Mouse (Mus musculus) leukemia stem cell, adult 10-12 weeks (primary cell): ENCODE results near the gene Usp54. TPM values are rescaled to one million over a fixed set of nuclear protein-coding genes. Genes with fewer than 3 reads are reported as not detected.

Experiments used
- polyA plus RNA-seq: library from polyadenylated mRNA; stranded (reverse); fragments of >175 nt; gene quantifications from 2 replicates; pipeline ENCODE4 v1.2.3, GENCODE M21; 2012; ENCODE audit warnings: low replicate concordance

Gene Usp54
- polyA plus RNA-seq: 0.27 and 0.85 TPM in 2 replicates

DNA sequence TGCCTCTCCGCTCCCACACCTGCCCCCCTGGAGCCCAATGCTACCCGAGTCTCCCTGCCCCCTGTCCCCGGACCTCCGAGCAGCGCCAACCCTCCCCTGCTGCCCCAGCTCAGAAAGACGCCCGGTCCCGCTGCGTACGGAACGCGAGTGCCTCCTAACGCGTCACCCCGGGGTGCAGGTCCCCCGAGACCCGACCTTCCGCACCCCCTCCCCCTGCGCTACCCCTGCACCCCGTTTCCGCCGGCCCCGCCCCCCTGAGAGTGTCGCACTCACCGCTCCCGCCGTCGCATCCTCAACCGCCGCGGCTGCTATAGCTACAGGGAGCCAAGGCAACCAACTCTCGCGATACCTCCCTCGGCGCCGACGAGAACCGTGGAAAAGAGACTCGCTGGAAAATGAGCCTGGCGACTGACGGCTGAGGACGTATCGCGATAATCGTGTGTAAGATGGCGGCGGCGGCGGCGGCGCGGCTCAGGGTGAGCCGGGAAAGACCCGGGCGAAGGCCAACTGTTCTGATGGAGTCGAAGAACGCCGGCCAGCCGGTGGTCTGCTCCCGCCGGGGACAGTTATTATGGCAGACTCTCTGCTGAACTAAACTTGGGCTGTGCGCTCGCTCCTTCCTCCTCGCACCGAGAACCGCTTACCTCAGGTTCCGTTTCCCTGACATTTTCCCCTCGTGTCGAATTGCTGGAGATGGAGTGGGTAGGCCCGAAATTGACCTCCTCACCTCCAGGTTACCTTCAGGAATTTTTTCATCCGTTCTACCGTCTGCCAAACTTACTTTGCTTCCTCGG is at the start of gene Usp54:
TSS of gene Usp54 (minus strand) at position 420 of the 794 bp plus-strand sequence.

DNA sequence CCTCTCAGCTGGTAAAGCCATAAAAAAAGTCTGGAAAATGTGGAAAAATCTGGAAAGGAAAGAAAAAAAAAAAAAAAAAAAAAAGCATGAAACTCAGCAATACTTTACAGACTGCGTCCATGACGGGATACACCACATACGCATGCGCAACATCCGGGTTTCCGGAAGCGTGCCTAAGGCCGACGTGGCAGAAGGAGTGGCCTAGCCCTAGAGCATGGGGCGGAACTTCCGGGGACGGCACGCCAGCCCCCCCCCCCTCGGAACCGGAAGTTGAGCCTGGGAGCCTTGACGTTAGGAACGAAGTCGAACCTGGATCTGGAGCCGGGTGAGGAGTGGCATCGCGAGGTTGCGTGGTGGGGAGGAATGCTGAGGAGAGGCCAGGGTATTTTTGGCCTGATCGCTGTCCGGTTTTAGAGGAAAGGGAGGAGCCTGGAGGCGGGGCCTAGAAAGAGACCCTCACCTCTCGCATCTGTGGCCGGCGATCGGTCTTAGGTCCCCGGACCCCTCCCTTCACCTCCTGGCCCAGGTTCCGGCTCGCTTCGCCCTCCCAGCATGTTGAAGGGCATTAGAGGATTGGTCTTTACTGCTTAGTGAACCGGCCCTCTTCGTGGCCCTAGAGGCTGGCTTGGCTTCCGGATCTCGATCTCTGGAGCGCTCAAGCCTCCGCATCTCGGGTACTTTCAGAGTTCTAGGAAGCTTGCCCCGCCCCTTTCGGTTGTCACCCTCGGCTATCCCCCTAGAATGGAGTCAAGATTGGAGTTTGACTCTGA is 33.4 kb upstream of the Usp54 start, which contains the start of gene Sec24c:
TSS of gene Sec24c (plus strand) at position 245 of the 770 bp plus-strand sequence.

DNA sequence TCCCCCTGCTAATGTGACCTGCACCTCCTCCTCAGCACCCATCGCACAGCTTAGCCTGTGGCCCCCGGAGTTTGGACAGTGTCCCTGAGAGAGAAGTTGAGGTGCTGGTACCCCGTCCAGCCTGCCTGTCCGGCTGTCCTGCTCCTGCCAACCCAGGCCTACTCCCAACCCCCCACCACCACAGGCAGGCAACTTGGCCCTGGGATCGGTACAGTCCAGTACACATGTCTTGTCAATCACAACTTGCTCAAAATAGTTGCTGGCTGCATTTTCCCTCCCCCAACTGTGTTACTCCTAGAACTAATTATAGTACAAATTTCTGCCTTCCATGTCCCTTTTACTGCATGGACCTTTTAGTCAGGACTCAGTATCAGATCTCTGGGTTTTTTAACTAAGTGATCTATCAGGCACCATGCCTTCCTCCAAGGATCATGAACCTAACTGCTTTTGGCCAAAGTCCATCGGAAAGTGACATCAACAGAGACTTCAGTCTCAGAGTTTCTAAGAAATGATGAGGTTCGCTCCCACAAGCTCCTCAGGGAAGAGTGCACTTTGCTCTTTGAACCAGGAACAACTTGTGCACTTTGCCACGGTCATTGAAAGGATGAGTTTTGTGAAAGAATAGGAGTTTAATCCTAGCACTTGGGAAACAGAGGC is 27.4 kb upstream of the Usp54 start, which contains the start of gene Synpo2l:
TSS of gene Synpo2l (minus strand) at position 201 of the 657 bp plus-strand sequence.

DNA sequence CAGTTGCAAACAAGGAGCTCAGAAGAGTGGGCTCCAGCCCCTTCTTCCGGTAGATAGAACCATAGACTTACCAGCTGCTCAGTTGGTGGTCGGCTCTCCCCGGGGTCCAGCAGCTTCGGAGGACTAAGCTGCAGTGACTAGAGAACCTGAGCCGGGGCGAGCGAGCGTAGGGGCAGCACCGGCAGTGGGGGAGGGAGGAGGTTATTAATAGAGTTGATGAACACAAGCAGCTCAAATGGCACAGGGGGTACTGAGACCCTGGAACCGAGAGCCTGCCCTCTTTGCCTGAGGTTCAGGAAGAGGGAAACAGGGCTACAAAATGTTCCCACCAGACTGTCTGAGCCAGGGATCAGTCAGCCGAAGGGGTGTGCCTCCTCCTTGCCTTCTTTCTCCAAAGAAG is 15.5 kb upstream of the Usp54 start, which contains the start of gene Myoz1:
TSS of gene Myoz1 (minus strand) at position 180 of the 400 bp plus-strand sequence.

DNA sequence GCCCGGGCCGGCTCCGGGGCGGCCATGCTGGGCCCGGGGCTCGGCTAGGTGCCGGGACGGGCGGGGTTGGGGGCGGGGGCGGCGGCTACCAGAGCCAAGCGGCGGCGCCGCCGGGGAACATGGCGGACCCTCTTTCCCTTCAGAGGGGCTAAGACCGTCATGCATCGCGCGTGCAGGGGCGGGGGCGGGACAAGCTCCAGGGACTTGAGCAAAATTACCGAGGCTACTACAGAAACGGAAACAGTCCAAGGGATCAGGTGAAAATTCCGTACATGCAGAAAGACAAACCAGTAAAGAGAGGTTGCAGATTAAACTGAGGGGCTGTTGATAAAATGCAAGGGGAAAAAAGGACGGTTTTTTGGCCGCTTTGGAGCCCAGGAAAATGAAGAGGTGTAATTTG is 94.4 kb downstream of the Usp54 start, which contains the start of gene Ppp3cb:
TSS of gene Ppp3cb (minus strand) at position 159 of the 400 bp plus-strand sequence.

Other genes with a start within 250 kb of the Usp54 start
- gene Mrps16, start 247.4 kb downstream of the Usp54 start, polyA plus RNA-seq: 20.6 and 27.5 TPM in 2 replicates
- gene Cfap70, start 188.8 kb downstream of the Usp54 start, polyA plus RNA-seq: not detected in 2 replicates
- gene Anxa7, start 160.9 kb downstream of the Usp54 start, polyA plus RNA-seq: 44.4 and 101 TPM in 2 replicates
- not detected in 2 replicates for gene Mss51, start 144.2 kb downstream of the Usp54 start, polyA plus RNA-seq
- 4.2 and 8.2 TPM in 2 replicates for gene Ppp3cb, start 94.5 kb downstream of the Usp54 start, polyA plus RNA-seq
- not detected in 2 replicates for gene Myoz1, start 15.5 kb upstream of the Usp54 start, polyA plus RNA-seq
- 0.11 and 0.42 TPM in 2 replicates for gene Synpo2l, start 27.3 kb upstream of the Usp54 start, polyA plus RNA-seq
- 105 and 334 TPM in 2 replicates for gene Sec24c, start 33.2 kb upstream of the Usp54 start, polyA plus RNA-seq
- 13.0 and 18.6 TPM in 2 replicates for gene Fut11, start 53.9 kb upstream of the Usp54 start, polyA plus RNA-seq
- 3.3 and 7.9 TPM in 2 replicates for gene Chchd1, start 61.9 kb upstream of the Usp54 start, polyA plus RNA-seq
- gene Zswim8, start 66.5 kb upstream of the Usp54 start, polyA plus RNA-seq: 85.3 and 88.8 TPM in 2 replicates
- 17.4 and 31.6 TPM in 2 replicates for gene Ndst2, start 93.5 kb upstream of the Usp54 start, polyA plus RNA-seq
- 11.7 and 23.0 TPM in 2 replicates for gene Camk2g, start 153.0 kb upstream of the Usp54 start, polyA plus RNA-seq
- 0.57 TPM in 1 of 2 replicates, not detected in the other for gene Plau, start 195.6 kb upstream of the Usp54 start, polyA plus RNA-seq